Mouse (Mus musculus): Measurements from ENCODE around the gene Dnaja4. TPM values are rescaled to one million over a fixed set of nuclear protein-coding genes. Genes with fewer than 3 reads are reported as not detected.
A peak's percentile ranks its signal among the peaks of the same experiment; 100 is the strongest.

Gene Dnaja4
- polyA plus RNA-seq, 1 experiment from 2014 or later, result 16.1 TPM

GRCm38 (mm10) chr9:54732122-54732521, 33.4 kb downstream of the Dnaja4 start:
- Histone ChIP-seq H3K4me2 (ENCODE audit: low read depth, low read length) (no peak overlapping the region), H3K27me3 (replicated peaks; ENCODE audit: control insufficient read depth, insufficient read depth, low read length) (no peaks in the 10 kb centered on the region), H3K36me3 (ENCODE audit: control insufficient read depth, insufficient read depth, low read length) (peaks cover 25% of the 10 kb centered on the region), H3K27ac (replicated peaks; ENCODE audit: low read depth, low read length) (no peak overlapping the region), H3K4me3 (ENCODE audit: low read depth, low read length) (no peak overlapping the region), H3K4me1 (ENCODE audit: control insufficient read depth, insufficient read depth, low read length) (peaks cover 7% of the 10 kb centered on the region), H3K9me3 (ENCODE audit: control insufficient read depth, low read length) (no peaks in the 10 kb centered on the region), H3K9ac (ENCODE audit: low read depth, low read length) (no peak overlapping the region)
- DNase-seq (ENCODE audit: low spot score) (no peak), ATAC-seq (ENCODE audit: low read depth) (no peak)
- 85% methylated on average over 2 of the region's 2 CpGs for WGBS

GRCm38 (mm10) chr9:54733921-54734638, 35.4 kb downstream of the Dnaja4 start, which contains the start of gene Wdr61:
Wdr61 (minus strand) TSS chr9:54734519.
- DNase-seq (ENCODE audit: low spot score) (peak; percentile 97), ATAC-seq (ENCODE audit: low read depth) (peak; percentile 96)
- H3K9ac ChIP-seq (ENCODE audit: low read depth, low read length), result peak within 1 kb of the TSS; percentile 87
- no peaks in the 10 kb centered on the region for H3K9me3 ChIP-seq (ENCODE audit: control insufficient read depth, low read length)
- H3K4me3 ChIP-seq (ENCODE audit: low read depth, low read length), result peak within 1 kb of the TSS; percentile 82
- peak within 1 kb of the TSS; percentile 70 for H3K27ac ChIP-seq (replicated peaks; ENCODE audit: low read depth, low read length)
- WGBS, result 1% methylated on average over 27 of the region's 32 CpGs
- H3K4me2 ChIP-seq (ENCODE audit: low read depth, low read length), result peak within 1 kb of the TSS; percentile 74
- peaks cover 11% of the 10 kb centered on the region for H3K4me1 ChIP-seq (ENCODE audit: control insufficient read depth, insufficient read depth, low read length)
- no peaks in the 10 kb centered on the region for H3K27me3 ChIP-seq (replicated peaks; ENCODE audit: control insufficient read depth, insufficient read depth, low read length)
- H3K36me3 ChIP-seq (ENCODE audit: control insufficient read depth, insufficient read depth, low read length), result peaks cover 6% of the 10 kb centered on the region

- H3K27me3 ChIP-seq (replicated peaks; ENCODE audit: control insufficient read depth, insufficient read depth, low read length), result no peaks in the 10 kb centered on the region
- H3K4me3 ChIP-seq (ENCODE audit: low read depth, low read length), result peak overlapping the region; percentile 82
- no peaks in the 10 kb centered on the region for H3K36me3 ChIP-seq (ENCODE audit: control insufficient read depth, insufficient read depth, low read length)
- DNase-seq (ENCODE audit: low spot score) (no peak), ATAC-seq (ENCODE audit: low read depth) (no peak)
- WGBS, result 22% methylated on average over 9 of the region's 11 CpGs
- H3K9ac ChIP-seq (ENCODE audit: low read depth, low read length), result peak overlapping the region; percentile 87
- H3K4me2 ChIP-seq (ENCODE audit: low read depth, low read length), result peak overlapping the region; percentile 74
- peaks cover 11% of the 10 kb centered on the region for H3K4me1 ChIP-seq (ENCODE audit: control insufficient read depth, insufficient read depth, low read length)
- 0 out of 2 replicates have a peak overlapping the region, but pooled peaks have one; percentile 41 for H3K27ac ChIP-seq (replicated peaks; ENCODE audit: low read depth, low read length)
- H3K9me3 ChIP-seq (ENCODE audit: control insufficient read depth, low read length), result no peaks in the 10 kb centered on the region
These were observed 36.1 kb downstream of the Dnaja4 start for GRCm38 (mm10) chr9:54734639-54735252.

GRCm38 (mm10) chr9:54736284-54736701, 37.6 kb downstream of the Dnaja4 start:
- peaks cover 11% of the 10 kb centered on the region for H3K4me1 ChIP-seq (ENCODE audit: control insufficient read depth, insufficient read depth, low read length)
- ATAC-seq (ENCODE audit: low read depth) (no peak), DNase-seq (ENCODE audit: low spot score) (peak; percentile 87)
- no peak overlapping the region for H3K27ac ChIP-seq (replicated peaks; ENCODE audit: low read depth, low read length)
- H3K4me2 ChIP-seq (ENCODE audit: low read depth, low read length), result no peak overlapping the region
- WGBS, result 25% methylated on average over 9 of the region's 9 CpGs
- H3K9me3 ChIP-seq (ENCODE audit: control insufficient read depth, low read length), result no peaks in the 10 kb centered on the region
- no peaks in the 10 kb centered on the region for H3K27me3 ChIP-seq (replicated peaks; ENCODE audit: control insufficient read depth, insufficient read depth, low read length)
- no peak overlapping the region for H3K9ac ChIP-seq (ENCODE audit: low read depth, low read length)
- no peak overlapping the region for H3K4me3 ChIP-seq (ENCODE audit: low read depth, low read length)
- no peaks in the 10 kb centered on the region for H3K36me3 ChIP-seq (ENCODE audit: control insufficient read depth, insufficient read depth, low read length)

- H3K9me3 ChIP-seq (ENCODE audit: control insufficient read depth, low read length), result no peaks in the 10 kb centered on the region
- H3K9ac ChIP-seq (ENCODE audit: low read depth, low read length), result no peak overlapping the region
- H3K4me1 ChIP-seq (ENCODE audit: control insufficient read depth, insufficient read depth, low read length), result peaks cover 7% of the 10 kb centered on the region
- peak; percentile 48; the same call in 1 of the 2 replicates for ATAC-seq (ENCODE audit: low read depth)
- no peaks in the 10 kb centered on the region for H3K36me3 ChIP-seq (ENCODE audit: control insufficient read depth, insufficient read depth, low read length)
- H3K27ac ChIP-seq (replicated peaks; ENCODE audit: low read depth, low read length), result no peak overlapping the region
- DNase-seq (ENCODE audit: low spot score), result peak; percentile 91
- WGBS, result 15% methylated on average over 3 of the region's 3 CpGs
- H3K4me2 ChIP-seq (ENCODE audit: low read depth, low read length), result no peak overlapping the region
- H3K27me3 ChIP-seq (replicated peaks; ENCODE audit: control insufficient read depth, insufficient read depth, low read length), result no peaks in the 10 kb centered on the region
- H3K4me3 ChIP-seq (ENCODE audit: low read depth, low read length), result no peak overlapping the region
These were observed 39.7 kb downstream of the Dnaja4 start for GRCm38 (mm10) chr9:54738376-54738775.

- H3K4me1 ChIP-seq (ENCODE audit: control insufficient read depth, insufficient read depth, low read length), result no peaks in the 10 kb centered on the region; the same call in 1 of the 2 replicates
- ATAC-seq (ENCODE audit: low read depth) (no peak), DNase-seq (ENCODE audit: low spot score) (no peak)
- H3K27me3 ChIP-seq (replicated peaks; ENCODE audit: control insufficient read depth, insufficient read depth, low read length), result no peaks in the 10 kb centered on the region
- H3K9me3 ChIP-seq (ENCODE audit: control insufficient read depth, low read length), result no peaks in the 10 kb centered on the region
- H3K4me3 ChIP-seq (ENCODE audit: low read depth, low read length), result no peak overlapping the region
- H3K27ac ChIP-seq (replicated peaks; ENCODE audit: low read depth, low read length), result no peak overlapping the region
- H3K9ac ChIP-seq (ENCODE audit: low read depth, low read length), result no peak overlapping the region
- 77% methylated on average over 4 of the region's 4 CpGs for WGBS
- H3K36me3 ChIP-seq (ENCODE audit: control insufficient read depth, insufficient read depth, low read length), result no peaks in the 10 kb centered on the region
- H3K4me2 ChIP-seq (ENCODE audit: low read depth, low read length), result no peak overlapping the region
These were observed 45.2 kb downstream of the Dnaja4 start for GRCm38 (mm10) chr9:54743891-54744290.

GRCm38 (mm10) chr9:54745740-54746370, 47.2 kb downstream of the Dnaja4 start:
- Histone ChIP-seq H3K4me1 (ENCODE audit: control insufficient read depth, insufficient read depth, low read length) (no peaks in the 10 kb centered on the region; the same call in 1 of the 2 replicates), H3K9me3 (ENCODE audit: control insufficient read depth, low read length) (no peaks in the 10 kb centered on the region), H3K9ac (ENCODE audit: low read depth, low read length) (no peak overlapping the region), H3K4me2 (ENCODE audit: low read depth, low read length) (no peak overlapping the region), H3K27ac (replicated peaks; ENCODE audit: low read depth, low read length) (no peak overlapping the region), H3K27me3 (replicated peaks; ENCODE audit: control insufficient read depth, insufficient read depth, low read length) (no peaks in the 10 kb centered on the region), H3K36me3 (ENCODE audit: control insufficient read depth, insufficient read depth, low read length) (no peaks in the 10 kb centered on the region), H3K4me3 (ENCODE audit: low read depth, low read length) (no peak overlapping the region)
- DNase-seq (ENCODE audit: low spot score), result no peak
- 52% methylated on average over 13 of the region's 13 CpGs for WGBS
- ATAC-seq (ENCODE audit: low read depth), result no peak

GRCm38 (mm10) chr9:54750215-54750981, 51.7 kb downstream of the Dnaja4 start:
- 85% methylated on average over 7 of the region's 7 CpGs for WGBS
- DNase-seq (ENCODE audit: low spot score) (peak; percentile 43), ATAC-seq (ENCODE audit: low read depth) (0 out of 2 replicates have a peak, but pooled peaks have one; percentile 51)
- Histone ChIP-seq H3K4me2 (ENCODE audit: low read depth, low read length) (no peak overlapping the region), H3K27me3 (replicated peaks; ENCODE audit: control insufficient read depth, insufficient read depth, low read length) (no peaks in the 10 kb centered on the region; the same call in 1 of the 2 replicates), H3K4me1 (ENCODE audit: control insufficient read depth, insufficient read depth, low read length) (peaks cover 6% of the 10 kb centered on the region; the same call in 1 of the 2 replicates), H3K4me3 (ENCODE audit: low read depth, low read length) (no peak overlapping the region), H3K9me3 (ENCODE audit: control insufficient read depth, low read length) (no peaks in the 10 kb centered on the region), H3K9ac (ENCODE audit: low read depth, low read length) (no peak overlapping the region), H3K27ac (replicated peaks; ENCODE audit: low read depth, low read length) (no peak overlapping the region), H3K36me3 (ENCODE audit: control insufficient read depth, insufficient read depth, low read length) (no peaks in the 10 kb centered on the region)

All from embryonic facial prominence, embryonic 14.5 days (tissue).